Mouse (Mus musculus) intestine, embryonic 16.5 days (tissue): ENCODE results near the gene Abhd16a. TPM values are rescaled to one million over a fixed set of nuclear protein-coding genes. Genes with fewer than 3 reads are reported as not detected.

ENCODE experiments used
- ATAC-seq: fragments of 200-750 bp; cut with Nextera tagmentation; 2 replicates; pipeline ENCODE4 v1.8.0; 2017; ENCODE audit warnings: moderate TSS enrichment, moderate library complexity
- H3K27ac ChIP-seq: fragments of 300-500 bp; sonication (generic); 2 replicates; pipeline ENCODE4 v1.5.1; 2014; ENCODE audit warnings: mild to moderate bottlenecking, low read length
- H3K27me3 ChIP-seq: fragments of 300-500 bp; sonication (generic); replicated peaks from 2 replicates; pipeline ENCODE4 v1.6.1; 2014; ENCODE audit warnings: low read length, control low read depth, mixed read lengths; ENCODE audit not compliant: control insufficient read depth, insufficient read depth
- H3K36me3 ChIP-seq: fragments of 300-500 bp; sonication (generic); 2 replicates; pipeline ENCODE4 v1.6.1; 2014; ENCODE audit warnings: low read length, control low read depth; ENCODE audit not compliant: control insufficient read depth, insufficient read depth
- H3K4me1 ChIP-seq: fragments of 300-500 bp; sonication (generic); 2 replicates; pipeline ENCODE4 v1.6.1; 2014; ENCODE audit warnings: low read length, control low read depth, mixed read lengths; ENCODE audit not compliant: control insufficient read depth, insufficient read depth
- H3K4me2 ChIP-seq: fragments of 300-500 bp; sonication (generic); 2 replicates; pipeline ENCODE4 v1.6.1; 2014; ENCODE audit warnings: low read depth, low read length, control low read depth
- H3K4me3 ChIP-seq: fragments of 300-500 bp; sonication (generic); 2 replicates; pipeline ENCODE4 v1.5.1; 2014; ENCODE audit warnings: mild to moderate bottlenecking, low read length
- H3K9ac ChIP-seq: fragments of 300-500 bp; sonication (generic); 2 replicates; pipeline ENCODE4 v1.6.1; 2014; ENCODE audit warnings: low read depth, low read length
- H3K9me3 ChIP-seq: fragments of 300-500 bp; sonication (generic); 2 replicates; pipeline ENCODE4 v1.6.1; 2016; ENCODE audit warnings: low read length, control low read depth; ENCODE audit not compliant: control insufficient read depth
- WGBS: fragments of 180-500 bp; shearing (Covaris S2); extraction: QIAGEN DNeasy Blood & Tissue Kit; methylation state at CpG from one replicate; pipeline ENCODE4 v1.1.7; 2014; 5-methylcytosine and 5-hydroxymethylcytosine counted together
- polyA plus RNA-seq: library from polyadenylated mRNA; unstranded; fragments of >200 nt; fragmentation: Nextera tagmentation; extraction: Ambion mirVana; gene quantifications from 2 replicates; pipeline ENCODE4 v1.2.1, GENCODE M21; 2015

Abhd16a gene
- polyA plus RNA-seq, 1 experiment from 2014 or later, result 108 TPM

- Histone ChIP-seq H3K9me3 (peaks cover 3% of the 10 kb centered on the region; the same call in 1 of the 2 replicates), H3K4me2 (no peak overlapping the region), H3K9ac (no peak overlapping the region), H3K27me3 (no peaks in the 10 kb centered on the region), H3K36me3 (peaks cover 77% of the 10 kb centered on the region), H3K27ac (peak overlapping the region; percentile 23; the same call in 1 of the 2 replicates), H3K4me1 (no peaks in the 10 kb centered on the region), H3K4me3 (no peak overlapping the region)
- ATAC-seq, result no peak
- 69% methylated on average over 5 of the region's 5 CpGs for WGBS
Observed at GRCm38 (mm10) chr17:35147922-35148639, 59.0 kb downstream of the Abhd16a start.

GRCm38 (mm10) chr17:35152121-35152520 lies 63.1 kb downstream of the Abhd16a start:
- no peaks in the 10 kb centered on the region for H3K27me3 ChIP-seq
- ATAC-seq, result no peak
- H3K4me1 ChIP-seq, result no peaks in the 10 kb centered on the region
- peaks cover 72% of the 10 kb centered on the region for H3K36me3 ChIP-seq
- no peak overlapping the region for H3K4me2 ChIP-seq
- no peak overlapping the region for H3K9ac ChIP-seq
- 90% methylated on average over 4 of the region's 4 CpGs for WGBS
- no peak overlapping the region for H3K27ac ChIP-seq
- H3K4me3 ChIP-seq, result no peak overlapping the region
- no peaks in the 10 kb centered on the region for H3K9me3 ChIP-seq

Other genes with a start within 250 kb of the Abhd16a start
- 39.2 and 44.9 TPM in 2 replicates for gene Skiv2l, start 239.1 kb upstream of the Abhd16a start, polyA plus RNA-seq
- 104 TPM in 2 replicates for gene Nelfe, start 238.9 kb upstream of the Abhd16a start, polyA plus RNA-seq
- gene Cfb, start 226.7 kb upstream of the Abhd16a start, polyA plus RNA-seq, result 95.8 and 107 TPM in 2 replicates
- 1.5 and 1.7 TPM in 2 replicates for gene Zbtb12, start 209.8 kb upstream of the Abhd16a start, polyA plus RNA-seq
- not detected in 2 replicates for gene Gm20547, start 207.2 kb upstream of the Abhd16a start, polyA plus RNA-seq
- 26.5 and 36.0 TPM in 2 replicates for gene C2, start 191.0 kb upstream of the Abhd16a start, polyA plus RNA-seq
- 59.8 and 61.9 TPM in 2 replicates for gene Ehmt2, start 190.8 kb upstream of the Abhd16a start, polyA plus RNA-seq
- gene Slc44a4, start 174.8 kb upstream of the Abhd16a start, polyA plus RNA-seq, result 108 and 134 TPM in 2 replicates
- 226 and 301 TPM in 2 replicates for gene Neu1, start 158.0 kb upstream of the Abhd16a start, polyA plus RNA-seq
- 0.22 and 0.24 TPM in 2 replicates for gene Hspa1b, start 130.0 kb upstream of the Abhd16a start, polyA plus RNA-seq
- gene Gm20481, start 119.4 kb upstream of the Abhd16a start, polyA plus RNA-seq, result not detected in 2 replicates
- 6.3 and 6.6 TPM in 2 replicates for gene Hspa1a, start 117.1 kb upstream of the Abhd16a start, polyA plus RNA-seq
- gene Hspa1l, start 116.6 kb upstream of the Abhd16a start, polyA plus RNA-seq, result 0.38 and 0.57 TPM in 2 replicates
- gene Lsm2, start 107.4 kb upstream of the Abhd16a start, polyA plus RNA-seq, result 159 and 181 TPM in 2 replicates
- 112 and 119 TPM in 2 replicates for gene Vars, start 88.3 kb upstream of the Abhd16a start, polyA plus RNA-seq
- 0.18 and 0.27 TPM in 2 replicates for gene Vwa7, start 72.7 kb upstream of the Abhd16a start, polyA plus RNA-seq
- 11.3 TPM in 2 replicates for gene Sapcd1, start 61.2 kb upstream of the Abhd16a start, polyA plus RNA-seq
- 3.6 and 4.4 TPM in 2 replicates for gene Msh5, start 42.5 kb upstream of the Abhd16a start, polyA plus RNA-seq
- gene Clic1, start 39.3 kb upstream of the Abhd16a start, polyA plus RNA-seq, result 405 and 416 TPM in 2 replicates
- gene Ddah2, start 30.2 kb upstream of the Abhd16a start, polyA plus RNA-seq, result 146 and 170 TPM in 2 replicates
- 0.24 TPM in 1 of 2 replicates, not detected in the other for gene Ly6g6c, start 23.9 kb upstream of the Abhd16a start, polyA plus RNA-seq
- gene Mpig6b, start 23.1 kb upstream of the Abhd16a start, polyA plus RNA-seq, result 0.37 and 0.40 TPM in 2 replicates
- gene Ly6g6e, start 12.4 kb upstream of the Abhd16a start, polyA plus RNA-seq, result 3.4 and 3.8 TPM in 2 replicates
- gene Ly6g6d, start 11.2 kb upstream of the Abhd16a start, polyA plus RNA-seq, result 4.3 and 5.6 TPM in 2 replicates
- 0.16 and 0.23 TPM in 2 replicates for gene Ly6g6f, start 3.7 kb upstream of the Abhd16a start, polyA plus RNA-seq
- not detected in 2 replicates for gene Ly6g5c, start 19.0 kb downstream of the Abhd16a start, polyA plus RNA-seq
- 0.56 and 0.66 TPM in 2 replicates for gene Ly6g5b, start 26.2 kb downstream of the Abhd16a start, polyA plus RNA-seq
- 16.8 and 21.3 TPM in 2 replicates for gene Gpank1, start 32.2 kb downstream of the Abhd16a start, polyA plus RNA-seq
- gene Csnk2b, start 32.8 kb downstream of the Abhd16a start, polyA plus RNA-seq, result 246 and 254 TPM in 2 replicates
- 15.4 and 18.3 TPM in 2 replicates for gene D17H6S53E, start 37.1 kb downstream of the Abhd16a start, polyA plus RNA-seq
- gene Apom, start 42.8 kb downstream of the Abhd16a start, polyA plus RNA-seq, result 9.4 and 20.2 TPM in 2 replicates
- gene Bag6, start 45.9 kb downstream of the Abhd16a start, polyA plus RNA-seq, result 37.5 and 41.3 TPM in 2 replicates
- gene Prrc2a, start 75.6 kb downstream of the Abhd16a start, polyA plus RNA-seq, result 103 TPM in 2 replicates
- gene Aif1, start 86.8 kb downstream of the Abhd16a start, polyA plus RNA-seq, result 17.4 and 19.4 TPM in 2 replicates
- 16.9 and 17.1 TPM in 2 replicates for gene Lst1, start 99.2 kb downstream of the Abhd16a start, polyA plus RNA-seq
- gene Ltb, start 105.2 kb downstream of the Abhd16a start, polyA plus RNA-seq, result 4.4 and 4.7 TPM in 2 replicates
- gene Tnf, start 112.7 kb downstream of the Abhd16a start, polyA plus RNA-seq, result 0.18 and 0.23 TPM in 2 replicates
- 0.99 and 1.2 TPM in 2 replicates for gene Lta, start 116.1 kb downstream of the Abhd16a start, polyA plus RNA-seq
- 0.29 and 0.46 TPM in 2 replicates for gene Gm16181, start 131.6 kb downstream of the Abhd16a start, polyA plus RNA-seq
- 4.7 and 4.8 TPM in 2 replicates for gene Atp6v1g2, start 144.4 kb downstream of the Abhd16a start, polyA plus RNA-seq
- gene Nfkbil1, start 146.5 kb downstream of the Abhd16a start, polyA plus RNA-seq, result 8.9 and 9.2 TPM in 2 replicates
- gene Ddx39b, start 152.5 kb downstream of the Abhd16a start, polyA plus RNA-seq, result 325 and 376 TPM in 2 replicates
- gene H2-D1, start 173.5 kb downstream of the Abhd16a start, polyA plus RNA-seq, result 238 and 255 TPM in 2 replicates
- 8.8 and 12.8 TPM in 2 replicates for gene H2-Q1, start 231.1 kb downstream of the Abhd16a start, polyA plus RNA-seq